Mouse (Mus musculus): ENCODE measurements around the gene Pde10a. TPM values are rescaled to one million over a fixed set of nuclear protein-coding genes. Genes with fewer than 3 reads are reported as not detected.

The Pde10a gene
- polyA plus RNA-seq, 1 experiment from 2014 or later, result 0.88 TPM

DNA sequence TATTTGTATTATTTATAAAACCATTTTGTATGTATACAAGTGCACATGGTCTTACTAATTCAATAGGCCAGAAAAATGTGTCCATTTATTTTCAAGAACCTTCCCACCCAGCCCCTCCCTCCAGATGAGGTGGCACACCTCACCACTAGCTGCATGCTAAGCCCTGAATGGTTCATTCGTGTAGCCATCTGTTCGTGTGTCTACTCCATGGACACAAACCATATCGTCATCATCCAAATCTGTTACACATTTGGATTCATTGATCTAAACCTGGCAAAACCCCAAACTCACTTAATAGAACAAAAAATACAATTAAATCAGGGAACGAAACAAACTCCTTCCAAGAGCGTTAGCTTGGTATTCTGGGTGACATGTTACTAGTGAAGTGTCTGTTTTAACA, 435.9 kb downstream of the Pde10a start:
- Histone ChIP-seq H3K9ac (ENCODE audit: low read length) (no peak overlapping the region), H3K36me3 (ENCODE audit: control insufficient read depth, insufficient read depth, low read length) (no peaks in the 10 kb centered on the region), H3K4me3 (ENCODE audit: low read length) (no peak overlapping the region), H3K4me2 (ENCODE audit: low read depth, low read length) (no peak overlapping the region), H3K27me3 (ENCODE audit: control insufficient read depth, insufficient read depth, low read depth, low read length) (no peaks in the 10 kb centered on the region), H3K4me1 (replicated peaks; ENCODE audit: control insufficient read depth, insufficient read depth, low read length) (no peaks in the 10 kb centered on the region), H3K9me3 (ENCODE audit: control insufficient read depth, low read length) (no peaks in the 10 kb centered on the region), H3K27ac (ENCODE audit: low read length) (no peak overlapping the region)
- 80% methylated on average over 5 of the region's 5 CpGs for WGBS
- ATAC-seq (ENCODE audit: low read depth), result no peak

DNA sequence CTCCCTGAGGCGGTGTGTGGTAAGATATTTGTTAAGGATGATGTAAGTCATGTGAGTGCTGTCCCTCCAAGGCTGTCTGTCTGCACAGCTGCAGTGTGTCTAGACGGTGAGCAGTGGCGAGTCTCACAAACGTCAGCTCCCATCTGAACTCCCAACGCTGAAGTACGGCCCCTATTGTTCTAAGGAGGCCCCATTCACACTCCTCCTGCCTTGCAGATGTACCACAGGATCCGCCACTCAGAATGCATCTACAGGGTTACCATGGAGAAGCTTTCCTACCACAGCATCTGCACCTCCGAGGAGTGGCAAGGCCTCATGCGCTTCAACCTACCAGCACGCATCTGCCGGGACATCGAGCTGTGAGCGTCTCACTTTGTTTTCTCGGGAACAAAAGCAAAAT, 436.5 kb downstream of the Pde10a start:
- no peak overlapping the region for H3K4me2 ChIP-seq (ENCODE audit: low read depth, low read length)
- WGBS, result 69% methylated on average over 14 of the region's 14 CpGs
- H3K4me1 ChIP-seq (replicated peaks; ENCODE audit: control insufficient read depth, insufficient read depth, low read length), result no peaks in the 10 kb centered on the region
- H3K9me3 ChIP-seq (ENCODE audit: control insufficient read depth, low read length), result no peaks in the 10 kb centered on the region
- H3K36me3 ChIP-seq (ENCODE audit: control insufficient read depth, insufficient read depth, low read length), result no peaks in the 10 kb centered on the region
- no peak overlapping the region for H3K4me3 ChIP-seq (ENCODE audit: low read length)
- no peak for ATAC-seq (ENCODE audit: low read depth)
- no peaks in the 10 kb centered on the region for H3K27me3 ChIP-seq (ENCODE audit: control insufficient read depth, insufficient read depth, low read depth, low read length)
- H3K27ac ChIP-seq (ENCODE audit: low read length), result no peak overlapping the region
- H3K9ac ChIP-seq (ENCODE audit: low read length), result no peak overlapping the region

DNA sequence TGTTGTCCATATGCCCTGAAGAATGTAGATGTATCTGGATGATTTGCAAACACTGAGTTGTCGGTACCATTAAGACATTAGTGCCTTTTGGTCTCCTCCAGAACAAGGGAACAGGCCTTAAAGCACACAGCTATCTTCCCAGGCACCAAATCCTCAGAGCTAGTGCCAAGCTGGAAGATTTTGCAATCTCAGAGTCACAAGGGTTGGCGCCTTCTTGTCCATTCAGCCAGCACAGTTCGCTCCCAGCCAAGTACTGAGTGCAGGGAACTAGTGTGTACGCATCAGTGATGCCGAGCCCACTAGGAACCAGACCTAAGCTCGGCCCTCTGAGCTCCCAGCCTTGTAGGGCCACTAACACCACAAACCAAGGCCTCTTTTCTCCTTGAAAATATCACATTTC, 440.0 kb downstream of the Pde10a start:
- H3K4me1 ChIP-seq (replicated peaks; ENCODE audit: control insufficient read depth, insufficient read depth, low read length), result no peaks in the 10 kb centered on the region
- no peaks in the 10 kb centered on the region for H3K27me3 ChIP-seq (ENCODE audit: control insufficient read depth, insufficient read depth, low read depth, low read length)
- WGBS, result 86% methylated on average over 6 of the region's 6 CpGs
- H3K9ac ChIP-seq (ENCODE audit: low read length), result no peak overlapping the region
- no peaks in the 10 kb centered on the region for H3K36me3 ChIP-seq (ENCODE audit: control insufficient read depth, insufficient read depth, low read length)
- no peak overlapping the region for H3K4me3 ChIP-seq (ENCODE audit: low read length)
- H3K4me2 ChIP-seq (ENCODE audit: low read depth, low read length), result no peak overlapping the region
- H3K9me3 ChIP-seq (ENCODE audit: control insufficient read depth, low read length), result no peaks in the 10 kb centered on the region
- H3K27ac ChIP-seq (ENCODE audit: low read length), result no peak overlapping the region
- no peak for ATAC-seq (ENCODE audit: low read depth)

DNA sequence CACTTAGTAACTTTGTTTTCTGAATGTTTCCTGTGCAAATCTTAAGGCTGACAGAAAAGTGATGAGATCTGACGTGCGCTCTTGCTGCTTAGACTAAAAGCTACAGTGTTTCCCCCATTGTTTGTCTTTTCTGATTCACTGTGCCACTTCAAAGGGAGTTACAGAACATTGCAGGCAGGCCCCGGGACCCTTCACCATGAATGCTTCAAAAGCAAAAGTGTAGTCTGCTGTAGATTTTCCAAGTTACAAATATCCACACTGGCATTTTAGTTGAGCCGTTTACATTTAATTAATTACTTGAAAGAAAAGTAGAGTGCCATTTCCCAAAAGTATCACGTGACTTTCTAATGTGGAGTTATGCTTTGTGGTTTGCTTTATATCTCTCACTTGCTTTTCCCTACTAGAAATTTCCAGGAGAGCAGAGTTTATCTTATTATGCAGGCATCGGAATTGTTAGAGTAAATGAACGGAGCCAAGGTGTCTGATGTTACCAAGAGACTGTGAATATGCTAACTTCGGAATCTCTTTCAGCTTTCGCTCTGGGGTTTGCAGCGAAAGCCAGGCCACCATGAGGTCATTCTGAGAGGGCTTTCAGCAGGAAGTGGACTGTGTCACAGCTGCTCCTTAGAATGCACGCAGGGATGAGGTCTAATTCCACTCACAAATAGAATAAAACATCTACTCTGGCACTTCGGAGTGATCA, 447.1 kb downstream of the Pde10a start:
- H3K4me2 ChIP-seq (ENCODE audit: low read depth, low read length), result no peak overlapping the region
- H3K27ac ChIP-seq (ENCODE audit: low read length), result no peak overlapping the region
- H3K9ac ChIP-seq (ENCODE audit: low read length), result no peak overlapping the region
- peaks cover 7% of the 10 kb centered on the region; the same call in 1 of the 2 replicates for H3K4me1 ChIP-seq (replicated peaks; ENCODE audit: control insufficient read depth, insufficient read depth, low read length)
- H3K36me3 ChIP-seq (ENCODE audit: control insufficient read depth, insufficient read depth, low read length), result no peaks in the 10 kb centered on the region
- ATAC-seq (ENCODE audit: low read depth), result no peak
- H3K27me3 ChIP-seq (ENCODE audit: control insufficient read depth, insufficient read depth, low read depth, low read length), result no peaks in the 10 kb centered on the region
- 25% methylated on average over 12 of the region's 12 CpGs for WGBS
- H3K4me3 ChIP-seq (ENCODE audit: low read length), result no peak overlapping the region
- H3K9me3 ChIP-seq (ENCODE audit: control insufficient read depth, low read length), result no peaks in the 10 kb centered on the region

DNA sequence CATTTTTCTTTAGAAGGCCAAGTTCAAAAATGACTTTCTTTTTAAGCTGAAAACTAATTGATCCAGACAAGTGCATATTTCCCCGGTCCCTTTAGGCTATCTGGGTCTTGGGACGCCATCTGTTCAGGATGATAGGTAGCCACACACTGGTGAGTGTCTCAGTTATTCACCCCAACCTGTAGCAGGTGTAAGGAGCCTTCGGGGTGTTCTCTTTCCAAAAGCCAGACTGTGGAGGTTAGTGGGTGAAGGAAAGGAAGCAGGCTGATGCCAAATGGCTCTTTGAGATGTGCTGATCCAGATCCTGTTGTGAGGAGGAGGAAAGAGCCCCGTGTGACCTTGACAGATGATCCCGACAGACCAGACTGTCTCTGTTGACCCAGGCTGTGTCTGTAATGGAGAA, 448.2 kb downstream of the Pde10a start:
- Histone ChIP-seq H3K27me3 (ENCODE audit: control insufficient read depth, insufficient read depth, low read depth, low read length) (no peaks in the 10 kb centered on the region), H3K4me3 (ENCODE audit: low read length) (no peak overlapping the region), H3K4me1 (replicated peaks; ENCODE audit: control insufficient read depth, insufficient read depth, low read length) (peaks cover 7% of the 10 kb centered on the region; the same call in 1 of the 2 replicates), H3K36me3 (ENCODE audit: control insufficient read depth, insufficient read depth, low read length) (no peaks in the 10 kb centered on the region), H3K9me3 (ENCODE audit: control insufficient read depth, low read length) (no peaks in the 10 kb centered on the region), H3K9ac (ENCODE audit: low read length) (no peak overlapping the region), H3K4me2 (ENCODE audit: low read depth, low read length) (no peak overlapping the region), H3K27ac (ENCODE audit: low read length) (no peak overlapping the region)
- 70% methylated on average over 5 of the region's 5 CpGs for WGBS
- no peak for ATAC-seq (ENCODE audit: low read depth)

DNA sequence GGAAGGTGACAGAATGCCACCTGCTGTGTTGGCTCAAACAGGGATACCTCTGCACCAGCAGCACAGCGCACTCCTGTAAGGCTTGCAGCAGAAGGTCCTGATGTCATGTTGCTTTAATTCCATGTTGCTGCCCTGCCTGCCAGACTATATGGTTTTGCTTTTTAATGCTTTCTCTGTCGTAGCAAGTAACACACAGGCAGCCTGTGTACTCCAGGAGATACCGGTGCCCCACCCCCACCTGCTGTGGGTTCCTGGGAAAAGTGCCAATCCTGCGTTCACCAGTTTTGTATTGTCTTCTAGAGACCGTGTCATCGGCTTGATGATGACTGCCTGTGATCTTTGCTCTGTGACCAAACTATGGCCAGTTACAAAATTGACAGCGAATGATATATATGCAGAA, 449.3 kb downstream of the Pde10a start:
- no peaks in the 10 kb centered on the region for H3K36me3 ChIP-seq (ENCODE audit: control insufficient read depth, insufficient read depth, low read length)
- no peak overlapping the region for H3K9ac ChIP-seq (ENCODE audit: low read length)
- 65% methylated on average over 7 of the region's 7 CpGs for WGBS
- ATAC-seq (ENCODE audit: low read depth), result no peak
- H3K27ac ChIP-seq (ENCODE audit: low read length), result no peak overlapping the region
- H3K4me3 ChIP-seq (ENCODE audit: low read length), result no peak overlapping the region
- H3K4me2 ChIP-seq (ENCODE audit: low read depth, low read length), result no peak overlapping the region
- no peaks in the 10 kb centered on the region for H3K27me3 ChIP-seq (ENCODE audit: control insufficient read depth, insufficient read depth, low read depth, low read length)
- no peaks in the 10 kb centered on the region for H3K9me3 ChIP-seq (ENCODE audit: control insufficient read depth, low read length)
- peaks cover 7% of the 10 kb centered on the region; the same call in 1 of the 2 replicates for H3K4me1 ChIP-seq (replicated peaks; ENCODE audit: control insufficient read depth, insufficient read depth, low read length)

DNA sequence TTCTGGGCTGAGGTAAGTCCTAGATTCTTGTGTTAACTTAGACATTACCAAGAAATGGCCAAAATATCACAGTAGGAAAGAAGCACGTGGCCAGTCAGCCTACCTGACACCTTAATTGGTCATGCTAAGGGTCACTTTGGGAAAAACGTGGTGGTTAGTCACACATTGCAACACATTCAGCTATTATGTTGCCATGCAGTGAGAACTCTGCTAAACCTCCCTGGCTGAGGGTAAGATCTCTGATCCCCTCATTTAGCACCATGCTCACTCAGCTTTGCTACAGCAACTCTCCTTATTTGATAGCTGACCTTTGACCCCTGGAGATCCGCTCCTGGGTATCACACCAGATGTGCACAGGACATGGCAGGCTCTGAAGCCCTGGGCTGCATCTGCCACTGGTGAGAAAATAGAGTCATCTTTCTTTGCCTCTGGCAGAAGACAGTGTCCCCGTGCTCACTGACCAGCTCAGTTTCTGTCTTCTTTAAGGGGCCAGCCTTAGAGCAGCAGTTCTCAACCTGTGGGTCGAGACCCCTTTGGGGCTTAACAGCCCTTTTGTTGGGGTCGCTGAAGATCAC, 449.7 kb downstream of the Pde10a start:
- 58% methylated on average over 6 of the region's 6 CpGs for WGBS
- Histone ChIP-seq H3K9me3 (ENCODE audit: control insufficient read depth, low read length) (no peaks in the 10 kb centered on the region), H3K36me3 (ENCODE audit: control insufficient read depth, insufficient read depth, low read length) (no peaks in the 10 kb centered on the region), H3K4me1 (replicated peaks; ENCODE audit: control insufficient read depth, insufficient read depth, low read length) (peaks cover 7% of the 10 kb centered on the region; the same call in 1 of the 2 replicates), H3K4me3 (ENCODE audit: low read length) (no peak overlapping the region), H3K4me2 (ENCODE audit: low read depth, low read length) (no peak overlapping the region), H3K9ac (ENCODE audit: low read length) (no peak overlapping the region), H3K27ac (ENCODE audit: low read length) (no peak overlapping the region), H3K27me3 (ENCODE audit: control insufficient read depth, insufficient read depth, low read depth, low read length) (no peaks in the 10 kb centered on the region)
- no peak for ATAC-seq (ENCODE audit: low read depth)

DNA sequence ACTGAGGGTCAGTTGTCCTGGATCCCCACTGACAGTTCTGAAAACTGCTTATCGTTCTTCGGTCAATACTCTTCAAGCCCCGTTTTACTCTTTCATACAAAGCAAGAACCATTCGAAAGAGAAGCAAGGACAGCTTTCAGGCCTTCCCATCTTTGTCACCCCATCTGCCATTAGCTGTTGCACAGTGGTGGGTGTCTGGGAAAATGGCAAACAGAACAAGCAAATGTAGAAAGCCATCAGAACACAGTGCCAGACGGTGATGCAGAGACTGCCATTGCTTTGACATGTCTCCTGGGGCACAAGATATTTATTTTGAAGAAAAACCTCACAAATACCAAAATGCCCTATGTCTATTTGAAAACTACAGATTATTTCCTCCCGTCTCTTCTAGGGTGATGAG, 451.6 kb downstream of the Pde10a start:
- no peaks in the 10 kb centered on the region for H3K36me3 ChIP-seq (ENCODE audit: control insufficient read depth, insufficient read depth, low read length)
- no peak overlapping the region for H3K27ac ChIP-seq (ENCODE audit: low read length)
- H3K9me3 ChIP-seq (ENCODE audit: control insufficient read depth, low read length), result no peaks in the 10 kb centered on the region
- no peak overlapping the region for H3K9ac ChIP-seq (ENCODE audit: low read length)
- peaks cover 7% of the 10 kb centered on the region; the same call in 1 of the 2 replicates for H3K4me1 ChIP-seq (replicated peaks; ENCODE audit: control insufficient read depth, insufficient read depth, low read length)
- no peak overlapping the region for H3K4me3 ChIP-seq (ENCODE audit: low read length)
- no peak overlapping the region for H3K4me2 ChIP-seq (ENCODE audit: low read depth, low read length)
- 79% methylated on average over 6 of the region's 6 CpGs for WGBS
- H3K27me3 ChIP-seq (ENCODE audit: control insufficient read depth, insufficient read depth, low read depth, low read length), result no peaks in the 10 kb centered on the region
- no peak for ATAC-seq (ENCODE audit: low read depth)

DNA sequence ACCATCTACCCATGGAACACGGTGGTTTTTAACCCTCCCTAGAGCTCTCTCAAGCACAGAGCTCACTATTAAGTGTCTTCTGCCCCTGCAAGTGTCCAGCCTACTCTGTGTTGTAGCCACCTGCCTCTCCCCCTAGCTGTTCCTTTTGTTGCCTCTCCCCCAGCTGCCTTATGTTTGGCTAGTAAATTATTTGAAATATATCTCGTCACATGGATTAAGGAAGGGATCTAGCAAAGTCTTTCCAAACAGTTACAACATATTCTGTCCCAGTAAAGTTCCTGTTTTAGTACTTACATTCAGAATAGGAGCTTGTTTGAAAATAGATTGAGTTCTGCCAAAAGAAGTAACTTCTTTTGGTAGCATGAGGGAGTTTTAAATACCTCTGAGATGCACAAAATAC, 452.1 kb downstream of the Pde10a start:
- no peak for ATAC-seq (ENCODE audit: low read depth)
- Histone ChIP-seq H3K27me3 (ENCODE audit: control insufficient read depth, insufficient read depth, low read depth, low read length) (no peaks in the 10 kb centered on the region), H3K9me3 (ENCODE audit: control insufficient read depth, low read length) (no peaks in the 10 kb centered on the region), H3K9ac (ENCODE audit: low read length) (no peak overlapping the region), H3K4me3 (ENCODE audit: low read length) (no peak overlapping the region), H3K4me1 (replicated peaks; ENCODE audit: control insufficient read depth, insufficient read depth, low read length) (peaks cover 2% of the 10 kb centered on the region; the same call in 1 of the 2 replicates), H3K27ac (ENCODE audit: low read length) (no peak overlapping the region), H3K36me3 (ENCODE audit: control insufficient read depth, insufficient read depth, low read length) (no peaks in the 10 kb centered on the region), H3K4me2 (ENCODE audit: low read depth, low read length) (no peak overlapping the region)
- WGBS, result 52% methylated on average over 2 of the region's 2 CpGs

All from lung, embryonic 16.5 days (tissue).